Mouse (Mus musculus) intestine, embryonic 16.5 days (tissue): ENCODE data around the gene Prpf38a. TPM values are rescaled to one million over a fixed set of nuclear protein-coding genes. Genes with fewer than 3 reads are reported as not detected.

Experiments
- polyA plus RNA-seq: library from polyadenylated mRNA; unstranded; fragments of >200 nt; fragmentation: Nextera tagmentation; extraction: Ambion mirVana; gene quantifications from 2 replicates; pipeline ENCODE4 v1.2.1, GENCODE M21; 2015

Gene Prpf38a
- polyA plus RNA-seq, 1 experiment from 2014 or later: 78.8 TPM

Other genes starting within 250 kb of the Prpf38a start
- 0.72 and 0.99 TPM in 2 replicates for gene Shisal2a, start 196.0 kb downstream of the Prpf38a start, polyA plus RNA-seq
- 33.0 and 34.9 TPM in 2 replicates for gene Gpx7, start 172.4 kb downstream of the Prpf38a start, polyA plus RNA-seq
- gene Tut4, start 119.9 kb downstream of the Prpf38a start, polyA plus RNA-seq: 29.0 and 34.7 TPM in 2 replicates
- gene Orc1, start 87 bp upstream of the Prpf38a start, polyA plus RNA-seq: 9.4 and 10.3 TPM in 2 replicates
- 33.0 and 35.2 TPM in 2 replicates for gene Cc2d1b, start 40.6 kb upstream of the Prpf38a start, polyA plus RNA-seq
- gene 3110021N24Rik, start 140.3 kb upstream of the Prpf38a start, polyA plus RNA-seq: 1.1 and 1.3 TPM in 2 replicates
- 3.1 and 3.6 TPM in 2 replicates for gene Zfyve9, start 201.5 kb upstream of the Prpf38a start, polyA plus RNA-seq